Mouse (Mus musculus): ENCODE measurements around the gene Polm. TPM values are rescaled to one million over a fixed set of nuclear protein-coding genes. Genes with fewer than 3 reads are reported as not detected.

Gene Polm
- polyA plus RNA-seq, 1 experiment: 37.7 TPM

- WGBS: 67% methylated on average over 17 of the region's 17 CpGs
- Histone ChIP-seq H3K36me3 (ENCODE audit: control insufficient read depth, insufficient read depth, low read length) (peaks cover 62% of the 10 kb centered on the region), H3K27me3 (ENCODE audit: control insufficient read depth, insufficient read depth, low read length) (no peaks in the 10 kb centered on the region), H3K27ac (ENCODE audit: insufficient read depth, low read depth, low read length) (no peak overlapping the region; the same call in 1 of the 2 replicates), H3K4me3 (ENCODE audit: low read depth, low read length) (no peak overlapping the region), H3K4me1 (ENCODE audit: control insufficient read depth, insufficient read depth, insufficient read length, low read length) (peaks cover 44% of the 10 kb centered on the region)
- TF ChIP-seq CTCF (IDR thresholded peaks at IDR 0.05; ENCODE audit: extremely low read depth, insufficient read length, insufficient replicate concordance, low read depth, low read length) (no peak), POLR2A (IDR thresholded peaks at IDR 0.05; ENCODE audit: low read depth, low read length) (no peak)
Observed at GRCm38 (mm10) chr11:5799621-5800490, 38.0 kb downstream of the Polm start.

GRCm38 (mm10) chr11:5797928-5798327 is 39.9 kb downstream of the Polm start:
- Histone ChIP-seq H3K27ac (ENCODE audit: insufficient read depth, low read depth, low read length) (no peak overlapping the region), H3K4me3 (ENCODE audit: low read depth, low read length) (no peak overlapping the region), H3K36me3 (ENCODE audit: control insufficient read depth, insufficient read depth, low read length) (peaks cover 77% of the 10 kb centered on the region), H3K27me3 (ENCODE audit: control insufficient read depth, insufficient read depth, low read length) (no peaks in the 10 kb centered on the region), H3K4me1 (ENCODE audit: control insufficient read depth, insufficient read depth, insufficient read length, low read length) (peaks cover 31% of the 10 kb centered on the region)
- WGBS: 92% methylated on average over 5 of the region's 5 CpGs
- TF ChIP-seq CTCF (IDR thresholded peaks at IDR 0.05; ENCODE audit: extremely low read depth, insufficient read length, insufficient replicate concordance, low read depth, low read length) (no peak), POLR2A (IDR thresholded peaks at IDR 0.05; ENCODE audit: low read depth, low read length) (no peak)

DNA sequence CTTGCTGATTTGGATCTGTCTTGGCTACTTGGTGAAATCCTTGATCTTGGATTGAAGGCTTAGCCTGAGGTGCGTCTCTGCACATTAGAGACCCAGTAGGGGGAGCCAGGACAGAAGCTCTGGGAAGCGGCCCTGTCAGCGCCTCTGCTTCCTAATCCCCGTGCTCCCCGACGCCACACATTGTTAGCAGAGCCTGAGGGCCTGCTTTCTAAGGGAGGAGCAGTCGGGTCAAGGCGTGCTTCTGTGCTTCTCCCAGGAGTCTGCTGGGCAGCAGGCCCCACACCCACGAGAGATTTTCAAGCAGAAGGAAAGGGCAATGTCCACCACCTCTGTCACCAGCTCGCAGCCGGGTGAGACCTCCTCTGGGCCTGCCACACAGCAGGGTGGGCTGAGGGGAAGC is 40.4 kb downstream of the Polm start:
- Histone ChIP-seq H3K4me1 (ENCODE audit: control insufficient read depth, insufficient read depth, insufficient read length, low read length) (peaks cover 26% of the 10 kb centered on the region), H3K27me3 (ENCODE audit: control insufficient read depth, insufficient read depth, low read length) (no peaks in the 10 kb centered on the region), H3K36me3 (ENCODE audit: control insufficient read depth, insufficient read depth, low read length) (peaks cover 83% of the 10 kb centered on the region), H3K4me3 (ENCODE audit: low read depth, low read length) (no peak overlapping the region), H3K27ac (ENCODE audit: insufficient read depth, low read depth, low read length) (no peak overlapping the region)
- TF ChIP-seq POLR2A (IDR thresholded peaks at IDR 0.05; ENCODE audit: low read depth, low read length) (no peak), CTCF (IDR thresholded peaks at IDR 0.05; ENCODE audit: extremely low read depth, insufficient read length, insufficient replicate concordance, low read depth, low read length) (no peak)
- 73% methylated on average over 11 of the region's 11 CpGs for WGBS

DNA sequence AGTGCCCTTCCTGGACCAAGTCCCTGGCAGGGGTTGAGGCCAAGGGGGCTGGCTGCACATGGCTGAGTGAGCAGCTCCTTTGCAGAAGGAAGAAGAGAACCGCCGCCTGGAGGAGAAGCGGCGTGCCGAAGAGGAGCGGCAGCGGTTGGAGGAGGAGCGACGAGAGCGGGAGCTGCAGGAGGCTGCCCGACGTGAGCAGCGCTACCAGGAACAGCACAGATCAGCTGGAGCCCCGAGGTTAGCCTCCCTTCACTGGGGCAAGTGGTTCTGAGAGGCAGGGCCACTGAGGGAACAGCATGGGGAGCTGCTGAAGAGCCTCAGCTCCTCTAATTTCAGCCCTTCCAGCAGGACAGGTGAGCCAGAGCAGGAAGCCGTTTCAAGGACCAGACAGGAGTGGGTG is 40.9 kb downstream of the Polm start:
- H3K27ac ChIP-seq (ENCODE audit: insufficient read depth, low read depth, low read length): no peak overlapping the region
- no peak overlapping the region for H3K4me3 ChIP-seq (ENCODE audit: low read depth, low read length)
- peaks cover 22% of the 10 kb centered on the region for H3K4me1 ChIP-seq (ENCODE audit: control insufficient read depth, insufficient read depth, insufficient read length, low read length)
- H3K27me3 ChIP-seq (ENCODE audit: control insufficient read depth, insufficient read depth, low read length): no peaks in the 10 kb centered on the region
- no peak for TF ChIP-seq CTCF (IDR thresholded peaks at IDR 0.05; ENCODE audit: extremely low read depth, insufficient read length, insufficient replicate concordance, low read depth, low read length)
- TF ChIP-seq POLR2A (IDR thresholded peaks at IDR 0.05; ENCODE audit: low read depth, low read length): no peak
- peaks cover 87% of the 10 kb centered on the region for H3K36me3 ChIP-seq (ENCODE audit: control insufficient read depth, insufficient read depth, low read length)
- WGBS: 92% methylated on average over 15 of the region's 15 CpGs

GRCm38 (mm10) chr11:5795706-5796105 is 42.1 kb downstream of the Polm start:
- peaks cover 11% of the 10 kb centered on the region for H3K4me1 ChIP-seq (ENCODE audit: control insufficient read depth, insufficient read depth, insufficient read length, low read length)
- no peak overlapping the region for H3K27ac ChIP-seq (ENCODE audit: insufficient read depth, low read depth, low read length)
- H3K4me3 ChIP-seq (ENCODE audit: low read depth, low read length): no peak overlapping the region
- H3K27me3 ChIP-seq (ENCODE audit: control insufficient read depth, insufficient read depth, low read length): no peaks in the 10 kb centered on the region
- no peak for TF ChIP-seq CTCF (IDR thresholded peaks at IDR 0.05; ENCODE audit: extremely low read depth, insufficient read length, insufficient replicate concordance, low read depth, low read length)
- no peak for TF ChIP-seq POLR2A (IDR thresholded peaks at IDR 0.05; ENCODE audit: low read depth, low read length)
- 90% methylated on average over 7 of the region's 7 CpGs for WGBS
- peaks cover 88% of the 10 kb centered on the region for H3K36me3 ChIP-seq (ENCODE audit: control insufficient read depth, insufficient read depth, low read length)

DNA sequence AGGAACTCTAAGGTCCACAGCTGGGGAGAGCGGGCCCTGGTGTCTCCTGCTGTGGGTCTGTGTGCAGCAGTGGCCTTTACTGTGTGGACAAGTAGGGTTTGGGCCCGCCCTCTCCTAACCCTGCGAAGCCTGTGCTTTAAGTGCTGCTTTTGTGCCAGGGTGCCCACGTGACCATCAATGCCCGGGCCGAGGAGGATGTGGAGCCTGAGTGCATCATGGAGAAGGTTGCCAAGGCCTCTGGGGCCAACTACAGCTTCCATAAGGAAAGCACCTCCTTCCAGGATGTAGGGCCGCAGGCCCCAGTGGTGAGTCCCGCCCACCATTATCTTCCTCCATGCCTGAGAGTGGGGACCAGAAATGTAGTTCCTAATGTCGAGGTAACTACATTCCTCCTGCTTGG is 42.5 kb downstream of the Polm start:
- H3K36me3 ChIP-seq (ENCODE audit: control insufficient read depth, insufficient read depth, low read length): peaks cover 84% of the 10 kb centered on the region
- H3K27me3 ChIP-seq (ENCODE audit: control insufficient read depth, insufficient read depth, low read length): no peaks in the 10 kb centered on the region
- no peak for TF ChIP-seq POLR2A (IDR thresholded peaks at IDR 0.05; ENCODE audit: low read depth, low read length)
- no peak for TF ChIP-seq CTCF (IDR thresholded peaks at IDR 0.05; ENCODE audit: extremely low read depth, insufficient read length, insufficient replicate concordance, low read depth, low read length)
- WGBS: 88% methylated on average over 9 of the region's 9 CpGs
- H3K27ac ChIP-seq (ENCODE audit: insufficient read depth, low read depth, low read length): no peak overlapping the region
- H3K4me1 ChIP-seq (ENCODE audit: control insufficient read depth, insufficient read depth, insufficient read length, low read length): peaks cover 11% of the 10 kb centered on the region; the same call in 1 of the 2 replicates
- no peak overlapping the region for H3K4me3 ChIP-seq (ENCODE audit: low read depth, low read length)

- Histone ChIP-seq H3K4me1 (ENCODE audit: control insufficient read depth, insufficient read depth, insufficient read length, low read length) (peaks cover 14% of the 10 kb centered on the region; the same call in 1 of the 2 replicates), H3K36me3 (ENCODE audit: control insufficient read depth, insufficient read depth, low read length) (peaks cover 39% of the 10 kb centered on the region), H3K27me3 (ENCODE audit: control insufficient read depth, insufficient read depth, low read length) (no peaks in the 10 kb centered on the region), H3K27ac (ENCODE audit: insufficient read depth, low read depth, low read length) (peak overlapping the region; percentile 96; the same call in 1 of the 2 replicates), H3K4me3 (ENCODE audit: low read depth, low read length) (no peak overlapping the region)
- no peak for TF ChIP-seq POLR2A (IDR thresholded peaks at IDR 0.05; ENCODE audit: low read depth, low read length)
- TF ChIP-seq CTCF (IDR thresholded peaks at IDR 0.05; ENCODE audit: extremely low read depth, insufficient read length, insufficient replicate concordance, low read depth, low read length): no peak
- WGBS: 78% methylated on average over 1 of the region's 1 CpGs
Observed at GRCm38 (mm10) chr11:5790431-5790830, 47.4 kb downstream of the Polm start.

Measured in small intestine, adult 2 months (tissue).